Mouse (Mus musculus): ENCODE results near the gene Olfr1225. TPM values are rescaled to one million over a fixed set of nuclear protein-coding genes. Genes with fewer than 3 reads are reported as not detected.
"Not testable (repeated sequence)": the region's sequence is repeated elsewhere in the genome, so short reads cannot be mapped to it uniquely, and the experiment has no call there.

Gene Olfr1225
- total RNA-seq (2021) (not detected), polyA plus RNA-seq (2012; rRNA removed) (not detected in 2 replicates)
- long read RNA-seq, result 0 reads

DNA sequence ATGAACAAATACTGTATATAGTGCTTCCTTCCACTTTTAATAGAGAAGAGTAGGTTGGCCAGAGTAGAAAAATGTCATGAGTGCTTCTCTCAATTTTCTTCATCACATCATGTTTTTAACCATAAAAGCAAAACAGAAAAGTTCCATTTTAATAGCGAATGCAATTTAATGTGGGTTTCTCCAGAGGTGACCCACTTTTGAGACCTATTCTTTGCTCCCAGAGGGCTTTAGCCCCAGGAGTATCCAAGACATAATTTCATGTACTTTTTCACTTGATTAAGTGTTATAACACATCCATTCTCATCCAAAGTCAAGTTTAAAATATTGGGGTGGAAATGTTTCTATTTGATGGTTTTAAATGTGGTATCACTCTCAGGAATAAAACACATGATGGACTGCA, at the start of gene Olfr1225:
Olfr1225 (minus strand) TSS at position 101 of the 400 bp plus-strand sequence.
- DNase-seq, result no peak

DNA sequence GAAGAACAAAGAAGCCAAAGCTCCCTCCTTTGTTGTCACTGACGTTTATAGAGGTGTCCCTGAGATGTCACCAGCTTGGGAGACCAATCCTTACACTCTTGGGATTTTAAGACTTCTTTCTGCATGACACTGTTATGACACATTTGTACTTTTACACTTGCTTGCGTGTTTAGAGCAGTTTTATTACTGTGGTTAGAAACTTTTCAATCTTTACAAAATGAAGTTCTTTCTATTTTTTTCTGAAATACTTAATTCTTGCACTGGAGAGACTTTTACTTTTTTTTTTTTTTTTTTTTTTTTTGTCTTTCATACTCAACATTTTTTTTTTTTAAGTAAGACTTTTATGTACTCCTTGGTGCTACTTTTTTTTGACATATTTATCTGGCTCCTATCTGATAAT, 25.5 kb upstream of the Olfr1225 start, which contains the start of gene Olfr1226:
Olfr1226 (minus strand) TSS at position 101 of the 400 bp plus-strand sequence.
- no peak for DNase-seq

DNA sequence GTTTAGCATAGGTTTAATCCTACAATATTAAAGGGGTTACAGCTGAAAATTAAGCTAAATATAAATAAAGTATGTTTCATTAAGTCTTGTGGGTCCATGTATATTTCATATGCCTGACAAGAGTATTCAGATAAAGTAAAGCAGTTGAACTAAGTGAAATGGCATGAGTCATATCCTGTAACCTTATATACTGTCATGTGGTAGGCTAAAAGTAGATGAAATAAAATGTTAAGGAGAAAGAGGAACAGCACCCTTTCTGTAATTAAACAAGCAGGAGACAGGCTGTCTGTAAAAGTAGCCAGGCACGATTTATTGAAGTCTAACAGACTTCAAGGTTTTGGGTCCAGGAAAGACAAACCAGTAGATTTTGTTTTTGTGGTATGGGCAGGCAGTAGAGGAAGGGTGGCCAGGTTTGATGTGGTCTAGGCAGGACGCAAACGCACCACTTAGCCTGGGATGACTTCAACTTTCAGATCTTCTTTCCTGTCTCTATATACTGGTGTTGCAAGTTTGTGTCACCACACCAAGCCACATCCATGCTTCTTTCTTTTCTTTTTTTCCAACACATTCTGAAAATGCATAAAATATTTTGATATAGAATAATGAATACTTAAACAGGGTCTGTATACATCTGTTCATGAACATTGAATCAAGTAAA, 22.0 kb upstream of the Olfr1225 start:
- DNase-seq, result no peak

DNA sequence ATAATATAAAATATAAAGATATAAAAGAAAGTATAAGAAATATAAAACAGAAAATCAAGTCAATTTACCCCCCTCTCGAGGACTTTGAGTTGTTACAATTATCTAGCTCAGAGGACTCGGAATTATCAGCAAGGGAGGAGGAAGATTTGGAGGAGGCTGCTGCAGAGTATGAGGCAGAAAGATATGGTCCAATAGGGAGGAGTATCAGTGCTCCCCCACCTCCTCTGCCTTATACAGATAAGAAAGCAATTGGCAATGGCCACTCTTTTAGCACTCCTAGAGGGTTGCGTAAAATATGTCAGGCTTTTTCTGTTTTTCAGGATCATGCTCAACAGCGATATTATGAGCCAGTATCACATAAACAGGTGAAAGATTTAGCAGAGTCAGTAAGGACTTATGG, 9.8 kb downstream of the Olfr1225 start:
- DNase-seq, result not testable (repeated sequence)

DNA sequence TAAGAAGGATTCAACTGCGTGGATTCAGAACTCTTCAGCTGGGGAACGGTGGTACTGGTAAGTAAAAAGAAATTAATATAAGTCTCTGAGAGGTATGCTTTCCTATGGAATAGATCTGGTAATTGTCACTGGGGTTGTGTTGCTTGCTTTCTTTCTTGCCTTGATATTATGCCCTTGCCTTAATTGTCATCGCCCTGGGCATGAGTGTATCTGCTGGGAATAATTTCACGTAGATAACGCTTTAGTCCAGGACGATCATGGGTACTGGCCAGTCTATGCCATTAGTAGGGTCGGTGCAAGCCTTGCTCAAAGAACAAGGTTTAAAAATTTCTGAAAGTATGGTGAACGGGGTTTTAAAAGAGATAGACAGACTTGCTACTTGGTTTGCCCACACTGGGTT, 10.5 kb downstream of the Olfr1225 start, which contains the start of gene Olfr1224-ps1:
Olfr1224-ps1 (minus strand) TSS at position 101 of the 400 bp plus-strand sequence.
- not testable (repeated sequence) for DNase-seq

DNA sequence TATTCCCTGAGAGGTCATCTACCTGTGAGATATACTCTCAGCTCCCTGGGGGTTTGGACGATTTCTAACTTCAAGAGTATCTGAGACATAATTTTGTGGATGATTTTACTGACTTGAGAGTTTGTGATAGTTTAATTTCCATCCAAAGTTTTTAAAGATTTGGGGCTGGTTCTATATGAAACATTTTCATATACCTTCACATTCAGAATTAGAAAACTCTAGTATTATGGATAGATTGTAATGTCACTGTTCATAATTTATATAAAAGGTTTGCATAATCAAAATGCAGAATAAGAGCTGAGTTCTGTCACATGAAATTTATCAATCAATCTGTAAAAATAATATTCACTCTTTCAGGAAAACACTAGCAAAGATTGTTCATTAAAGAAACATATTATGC, 23.0 kb downstream of the Olfr1225 start, which contains the start of gene Olfr1223:
Olfr1223 (minus strand) TSS at position 101 of the 400 bp plus-strand sequence.
- no peak for DNase-seq

DNA sequence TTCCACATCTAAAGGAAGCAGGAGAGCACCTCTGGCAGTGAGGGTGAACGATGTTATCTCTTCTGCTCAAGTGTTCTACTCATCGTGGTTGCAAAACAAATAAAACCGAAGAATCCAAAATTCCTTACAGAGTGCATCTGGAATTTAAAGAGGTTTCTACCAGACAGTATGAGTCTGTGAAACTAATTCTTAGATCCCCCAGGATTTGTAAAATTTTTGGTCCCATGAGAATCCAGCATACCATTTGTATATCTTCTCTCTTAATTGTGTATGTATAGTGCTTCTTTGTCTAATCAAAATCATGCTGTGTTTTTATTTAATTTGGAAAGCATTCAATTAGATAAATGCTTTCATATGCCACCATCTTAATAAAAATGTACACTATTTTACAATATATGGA, 41.5 kb downstream of the Olfr1225 start, which contains the start of gene Olfr1222:
Olfr1222 (minus strand) TSS at position 101 of the 400 bp plus-strand sequence.
- DNase-seq, result no peak

Other genes with a start within 250 kb of the Olfr1225 start
- not detected for gene Olfr1211, start 236.6 kb downstream of the Olfr1225 start, total RNA-seq (2021)
- gene Olfr1211, start 236.6 kb downstream of the Olfr1225 start, polyA plus RNA-seq (2012; rRNA removed), result not detected in 2 replicates
- gene Olfr1212, start 220.7 kb downstream of the Olfr1225 start, total RNA-seq (2021), result not detected
- gene Olfr1212, start 220.7 kb downstream of the Olfr1225 start, polyA plus RNA-seq (2012; rRNA removed), result not detected in 2 replicates
- not detected for gene Gm13762, start 194.4 kb downstream of the Olfr1225 start, total RNA-seq (2021)
- not detected in 2 replicates for gene Gm13762, start 194.4 kb downstream of the Olfr1225 start, polyA plus RNA-seq (2012; rRNA removed)
- not detected for gene Olfr1214, start 182.0 kb downstream of the Olfr1225 start, total RNA-seq (2021)
- not detected in 2 replicates for gene Olfr1214, start 182.0 kb downstream of the Olfr1225 start, polyA plus RNA-seq (2012; rRNA removed)
- gene Olfr1215, start 167.7 kb downstream of the Olfr1225 start, total RNA-seq (2021), result not detected
- gene Olfr1215, start 167.7 kb downstream of the Olfr1225 start, polyA plus RNA-seq (2012; rRNA removed), result not detected in 2 replicates
- not detected for gene Olfr1216, start 156.3 kb downstream of the Olfr1225 start, total RNA-seq (2021)
- gene Olfr1216, start 156.3 kb downstream of the Olfr1225 start, polyA plus RNA-seq (2012; rRNA removed), result not detected in 2 replicates
- not detected for gene Olfr1217, start 142.6 kb downstream of the Olfr1225 start, total RNA-seq (2021)
- not detected in 2 replicates for gene Olfr1217, start 142.6 kb downstream of the Olfr1225 start, polyA plus RNA-seq (2012; rRNA removed)
- gene Olfr1218, start 113.5 kb downstream of the Olfr1225 start, total RNA-seq (2021), result not detected
- not detected in 2 replicates for gene Olfr1218, start 113.5 kb downstream of the Olfr1225 start, polyA plus RNA-seq (2012; rRNA removed)
- not detected for gene Olfr1219, start 91.2 kb downstream of the Olfr1225 start, total RNA-seq (2021)
- not detected in 2 replicates for gene Olfr1219, start 91.2 kb downstream of the Olfr1225 start, polyA plus RNA-seq (2012; rRNA removed)
- gene Olfr1220, start 67.8 kb downstream of the Olfr1225 start, total RNA-seq (2021), result not detected
- gene Olfr1220, start 67.8 kb downstream of the Olfr1225 start, polyA plus RNA-seq (2012; rRNA removed), result not detected in 2 replicates
- not detected for gene Olfr1221, start 57.4 kb downstream of the Olfr1225 start, total RNA-seq (2021)
- gene Olfr1221, start 57.4 kb downstream of the Olfr1225 start, polyA plus RNA-seq (2012; rRNA removed), result not detected in 2 replicates
- gene Olfr1222, start 41.6 kb downstream of the Olfr1225 start, total RNA-seq (2021), result not detected
- not detected in 2 replicates for gene Olfr1222, start 41.6 kb downstream of the Olfr1225 start, polyA plus RNA-seq (2012; rRNA removed)
- gene Olfr1223, start 23.1 kb downstream of the Olfr1225 start, total RNA-seq (2021), result not detected
- gene Olfr1223, start 23.1 kb downstream of the Olfr1225 start, polyA plus RNA-seq (2012; rRNA removed), result not detected in 2 replicates
- gene Olfr1224-ps1, start 10.6 kb downstream of the Olfr1225 start, total RNA-seq (2021), result not detected
- not detected in 2 replicates for gene Olfr1224-ps1, start 10.6 kb downstream of the Olfr1225 start, polyA plus RNA-seq (2012; rRNA removed)
- gene Olfr1226, start 25.4 kb upstream of the Olfr1225 start, total RNA-seq (2021), result not detected
- not detected in 2 replicates for gene Olfr1226, start 25.4 kb upstream of the Olfr1225 start, polyA plus RNA-seq (2012; rRNA removed)
- not detected for gene Olfr1228, start 79.4 kb upstream of the Olfr1225 start, total RNA-seq (2021)
- not detected in 2 replicates for gene Olfr1228, start 79.4 kb upstream of the Olfr1225 start, polyA plus RNA-seq (2012; rRNA removed)
- not detected for gene Olfr1229, start 113.3 kb upstream of the Olfr1225 start, total RNA-seq (2021)
- not detected in 2 replicates for gene Olfr1229, start 113.3 kb upstream of the Olfr1225 start, polyA plus RNA-seq (2012; rRNA removed)
- not detected for gene Olfr1230, start 122.6 kb upstream of the Olfr1225 start, total RNA-seq (2021)
- not detected in 2 replicates for gene Olfr1230, start 122.6 kb upstream of the Olfr1225 start, polyA plus RNA-seq (2012; rRNA removed)
- not detected for gene Olfr1231, start 132.4 kb upstream of the Olfr1225 start, total RNA-seq (2021)
- not detected in 2 replicates for gene Olfr1231, start 132.4 kb upstream of the Olfr1225 start, polyA plus RNA-seq (2012; rRNA removed)
- gene Olfr1232, start 155.0 kb upstream of the Olfr1225 start, total RNA-seq (2021), result not detected
- not detected in 2 replicates for gene Olfr1232, start 155.0 kb upstream of the Olfr1225 start, polyA plus RNA-seq (2012; rRNA removed)
- not detected for gene Olfr1233, start 167.7 kb upstream of the Olfr1225 start, total RNA-seq (2021)
- not detected in 2 replicates for gene Olfr1233, start 167.7 kb upstream of the Olfr1225 start, polyA plus RNA-seq (2012; rRNA removed)
- not detected for gene Olfr1234, start 190.2 kb upstream of the Olfr1225 start, total RNA-seq (2021)
- gene Olfr1234, start 190.2 kb upstream of the Olfr1225 start, polyA plus RNA-seq (2012; rRNA removed), result not detected in 2 replicates
- gene Olfr1238, start 235.0 kb upstream of the Olfr1225 start, total RNA-seq (2021), result not detected
- not detected in 2 replicates for gene Olfr1238, start 235.0 kb upstream of the Olfr1225 start, polyA plus RNA-seq (2012; rRNA removed)
- not detected for gene Olfr1239, start 245.7 kb upstream of the Olfr1225 start, total RNA-seq (2021)
- not detected in 2 replicates for gene Olfr1239, start 245.7 kb upstream of the Olfr1225 start, polyA plus RNA-seq (2012; rRNA removed)